Mouse (Mus musculus) embryonic facial prominence, embryonic 14.5 days (tissue): ENCODE results near the gene Nbl1. TPM values are rescaled to one million over a fixed set of nuclear protein-coding genes. Genes with fewer than 3 reads are reported as not detected.

Source experiments
- ATAC-seq: fragments of 200-750 bp; cut with Nextera tagmentation; 2 replicates; pipeline ENCODE4 v1.8.0; 2017; ENCODE audit warnings: low read depth, moderate number of reproducible peaks, moderate TSS enrichment
- DNase-seq: peaks from one replicate; pipeline ENCODE4 v3.0.0-alpha.2; 2015; ENCODE audit warnings: low spot score
- H3K27ac ChIP-seq: fragments of 300-500 bp; sonication (generic); replicated peaks from 2 replicates; pipeline ENCODE4 v1.5.1; 2014; ENCODE audit warnings: low read depth, mild to moderate bottlenecking, low read length, moderate library complexity
- H3K27me3 ChIP-seq: fragments of 300-500 bp; sonication (generic); replicated peaks from 2 replicates; pipeline ENCODE4 v1.6.1; 2014; ENCODE audit warnings: low read length; ENCODE audit not compliant: control insufficient read depth, insufficient read depth
- H3K36me3 ChIP-seq: fragments of 300-500 bp; sonication (generic); 2 replicates; pipeline ENCODE4 v1.6.1; 2014; ENCODE audit warnings: low read length, mixed read lengths; ENCODE audit not compliant: control insufficient read depth, insufficient read depth
- H3K4me1 ChIP-seq: fragments of 300-500 bp; sonication (generic); 2 replicates; pipeline ENCODE4 v1.6.1; 2014; ENCODE audit warnings: antibody characterized with exemption, low read length; ENCODE audit not compliant: control insufficient read depth, insufficient read depth
- H3K4me2 ChIP-seq: fragments of 300-500 bp; sonication (generic); 2 replicates; pipeline ENCODE4 v1.6.1; 2014; ENCODE audit warnings: low read depth, mild to moderate bottlenecking, low read length, moderate library complexity, mixed read lengths
- H3K4me3 ChIP-seq: fragments of 300-500 bp; sonication (generic); 2 replicates; pipeline ENCODE4 v1.5.1; 2014; ENCODE audit warnings: low read depth, mild to moderate bottlenecking, low read length
- H3K9ac ChIP-seq: fragments of 300-500 bp; sonication (generic); 2 replicates; pipeline ENCODE4 v1.6.1; 2014; ENCODE audit warnings: low read depth, mild to moderate bottlenecking, low read length, moderate library complexity, mixed read lengths
- H3K9me3 ChIP-seq: fragments of 300-500 bp; sonication (generic); 2 replicates; pipeline ENCODE4 v1.6.1; 2016; ENCODE audit warnings: low read length; ENCODE audit not compliant: control insufficient read depth
- WGBS: fragments of 180-500 bp; shearing (Covaris S2); extraction: QIAGEN DNeasy Blood & Tissue Kit; methylation state at CpG from one replicate; pipeline ENCODE4 v1.1.7; 2014; 5-methylcytosine and 5-hydroxymethylcytosine counted together
- polyA plus RNA-seq: library from polyadenylated mRNA; unstranded; fragments of >200 nt; fragmentation: Nextera tagmentation; extraction: Ambion mirVana; gene quantifications from 2 replicates; pipeline ENCODE4 v1.2.1, GENCODE M21; 2014

Nbl1 gene
- 124 and 133 TPM in 2 replicates for polyA plus RNA-seq

DNA sequence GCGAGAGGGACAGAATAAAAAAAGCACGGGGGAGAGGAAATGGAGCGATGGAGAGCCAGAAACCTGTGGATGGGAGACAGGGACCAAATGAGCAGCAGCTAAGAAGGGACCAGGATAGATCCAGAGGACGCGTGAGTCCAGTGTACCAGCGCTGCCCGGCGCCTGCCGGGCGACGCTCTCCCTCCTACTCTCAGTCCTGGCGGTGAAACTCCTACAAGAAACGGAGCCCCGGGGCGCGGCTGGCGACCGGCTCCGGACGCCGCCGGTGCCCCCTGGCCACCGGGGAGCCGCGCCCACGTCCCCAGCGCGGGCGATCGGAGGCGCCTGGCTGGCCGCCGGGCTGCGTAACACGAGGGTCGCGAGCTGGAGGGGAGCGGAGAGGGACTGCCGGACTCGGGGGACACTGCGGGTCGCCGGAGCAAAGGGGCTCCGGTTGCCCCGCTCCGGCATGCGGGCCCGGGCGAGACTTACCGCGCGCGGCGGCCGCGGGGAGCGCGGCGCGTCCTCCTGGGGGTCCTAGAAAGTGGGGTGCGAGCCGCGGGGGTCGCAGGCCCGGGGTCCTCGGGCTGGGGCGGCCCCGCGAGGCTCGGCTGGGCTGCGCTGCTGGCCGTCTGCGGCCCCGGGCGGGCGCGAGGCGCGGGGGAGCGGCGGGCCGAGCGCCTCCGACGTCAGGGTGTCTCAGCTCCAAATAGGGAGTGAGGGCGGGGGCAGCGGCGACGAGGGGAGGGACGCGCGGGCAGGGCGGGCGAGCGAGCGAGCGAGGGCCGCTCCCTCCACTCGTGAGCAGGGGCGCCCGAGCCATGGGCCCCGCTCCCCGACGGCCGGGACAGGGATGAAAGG is at the start of gene Nbl1:
TSS of gene Nbl1 (minus strand) at position 638 of the 840 bp plus-strand sequence.
- Histone ChIP-seq H3K27ac (peak within 1 kb of the TSS; percentile 82), H3K4me2 (peak within 1 kb of the TSS; percentile 87), H3K9ac (peak within 1 kb of the TSS; percentile 92), H3K9me3 (peaks cover 7% of the 10 kb centered on the region; the same call in 1 of the 2 replicates), H3K4me1 (peaks cover 17% of the 10 kb centered on the region; the same call in 1 of the 2 replicates), H3K27me3 (0 out of 2 replicates have a peak, but pooled peaks cover 4% of the 10 kb centered on the region), H3K36me3 (0 out of 2 replicates have a peak, but pooled peaks cover 3% of the 10 kb centered on the region), H3K4me3 (peak within 1 kb of the TSS; percentile 85)
- DNase-seq (peak; percentile 76), ATAC-seq (peak; percentile 64)
- 0% methylated on average over 15 of the region's 105 CpGs for WGBS

GRCm38 (mm10) chr4:139141785-139142184 is 49.0 kb upstream of the Nbl1 start:
- H3K4me2 ChIP-seq = no peak overlapping the region
- no peak for ATAC-seq

GRCm38 (mm10) chr4:139140267-139140666 is 47.5 kb upstream of the Nbl1 start:
- WGBS = 88% methylated on average over 2 of the region's 2 CpGs
- no peaks in the 10 kb centered on the region for H3K9me3 ChIP-seq
- no peaks in the 10 kb centered on the region for H3K27me3 ChIP-seq
- peaks cover 6% of the 10 kb centered on the region; the same call in 1 of the 2 replicates for H3K4me1 ChIP-seq
- DNase-seq (no peak), ATAC-seq (no peak)
- H3K9ac ChIP-seq = no peak overlapping the region
- no peak overlapping the region for H3K27ac ChIP-seq
- H3K4me2 ChIP-seq = no peak overlapping the region
- H3K4me3 ChIP-seq = no peak overlapping the region
- no peaks in the 10 kb centered on the region for H3K36me3 ChIP-seq

More at GRCm38 (mm10) chr4:139141785-139142184, 49.0 kb upstream of the Nbl1 start:
- H3K4me3 ChIP-seq = no peak overlapping the region
- no peak overlapping the region for H3K9ac ChIP-seq
- DNase-seq = no peak
- no peak overlapping the region for H3K27ac ChIP-seq
- H3K36me3 ChIP-seq = no peaks in the 10 kb centered on the region
- 72% methylated on average over 6 of the region's 6 CpGs for WGBS
- peaks cover 6% of the 10 kb centered on the region; the same call in 1 of the 2 replicates for H3K4me1 ChIP-seq
- H3K27me3 ChIP-seq = no peaks in the 10 kb centered on the region
- no peaks in the 10 kb centered on the region for H3K9me3 ChIP-seq

DNA sequence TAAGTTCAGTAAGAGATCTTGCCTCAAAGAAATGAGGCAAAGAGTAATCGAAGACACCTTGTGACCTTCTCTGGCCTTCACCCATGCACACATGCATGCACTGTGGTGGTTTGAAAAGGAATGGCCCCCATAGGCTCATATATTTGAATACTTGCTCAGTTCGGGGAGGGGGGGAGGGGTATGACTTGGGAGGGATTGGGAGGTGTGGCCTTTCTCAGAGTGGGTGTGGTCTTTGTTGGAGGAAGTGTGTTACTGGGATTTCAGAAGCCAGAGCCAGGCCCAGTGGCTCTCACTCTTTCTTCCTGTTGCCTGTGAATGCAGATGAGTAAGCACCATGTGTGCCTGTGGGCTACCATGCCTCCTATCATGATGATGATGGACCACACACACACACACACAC is 43.2 kb upstream of the Nbl1 start:
- DNase-seq (no peak), ATAC-seq (no peak)
- H3K27me3 ChIP-seq = no peaks in the 10 kb centered on the region
- WGBS = 88% methylated on average over 2 of the region's 2 CpGs
- no peaks in the 10 kb centered on the region for H3K9me3 ChIP-seq
- H3K4me1 ChIP-seq = no peaks in the 10 kb centered on the region
- H3K9ac ChIP-seq = no peak overlapping the region
- no peak overlapping the region for H3K27ac ChIP-seq
- H3K4me2 ChIP-seq = no peak overlapping the region
- no peaks in the 10 kb centered on the region for H3K36me3 ChIP-seq
- H3K4me3 ChIP-seq = no peak overlapping the region

DNA sequence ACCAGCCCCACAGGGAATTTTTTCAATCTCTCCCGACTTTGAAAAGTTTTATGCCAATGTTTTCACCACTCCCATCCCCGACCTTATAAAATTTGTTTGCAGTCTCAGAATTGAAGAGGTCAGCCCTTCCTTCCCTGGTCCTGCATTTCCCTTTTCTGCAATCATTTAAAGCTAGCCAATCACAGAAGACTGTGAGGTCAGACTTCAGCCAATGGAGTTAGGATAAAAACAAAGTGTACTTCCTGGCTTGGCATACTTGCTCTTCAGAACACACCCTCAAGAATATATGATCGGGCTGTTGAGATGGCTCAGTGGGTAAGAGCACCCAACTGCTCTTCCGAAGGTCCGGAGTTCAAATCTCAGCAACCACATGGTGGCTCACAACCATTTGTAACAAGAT is 40.3 kb upstream of the Nbl1 start:
- 76% methylated on average over 5 of the region's 5 CpGs for WGBS

GRCm38 (mm10) chr4:139131858-139132672 is 39.3 kb upstream of the Nbl1 start:
- peaks cover 8% of the 10 kb centered on the region; the same call in 1 of the 2 replicates for H3K4me1 ChIP-seq
- 84% methylated on average over 14 of the region's 14 CpGs for WGBS
- peaks cover 1% of the 10 kb centered on the region; the same call in 1 of the 2 replicates for H3K9me3 ChIP-seq
- no peak overlapping the region for H3K27ac ChIP-seq
- no peaks in the 10 kb centered on the region for H3K36me3 ChIP-seq
- no peak for ATAC-seq
- peak overlapping the region; percentile 92; the same call in 1 of the 2 replicates for H3K4me2 ChIP-seq
- H3K9ac ChIP-seq = no peak overlapping the region
- peak overlapping the region; percentile 98; the same call in 1 of the 2 replicates for H3K4me3 ChIP-seq
- no peak for DNase-seq
- no peaks in the 10 kb centered on the region for H3K27me3 ChIP-seq

More for the DNA sequence above, 40.3 kb upstream of the Nbl1 start:
- Histone ChIP-seq H3K27me3 (no peaks in the 10 kb centered on the region), H3K4me3 (no peak overlapping the region), H3K36me3 (no peaks in the 10 kb centered on the region), H3K9me3 (no peaks in the 10 kb centered on the region), H3K4me2 (no peak overlapping the region), H3K4me1 (peaks cover 8% of the 10 kb centered on the region; the same call in 1 of the 2 replicates), H3K27ac (no peak overlapping the region), H3K9ac (no peak overlapping the region)
- ATAC-seq (no peak), DNase-seq (no peak)

GRCm38 (mm10) chr4:139130701-139131549 is 38.1 kb upstream of the Nbl1 start, which contains the start of gene Minos1:
Gene Minos1, minus strand, starts transcription at chr4:139131113.
- Histone ChIP-seq H3K27ac (peak within 1 kb of the TSS; percentile 91), H3K4me3 (peak within 1 kb of the TSS; percentile 98), H3K4me1 (peaks cover 8% of the 10 kb centered on the region; the same call in 1 of the 2 replicates), H3K9me3 (peaks cover 6% of the 10 kb centered on the region; the same call in 1 of the 2 replicates), H3K36me3 (no peaks in the 10 kb centered on the region), H3K4me2 (peak within 1 kb of the TSS; percentile 92), H3K9ac (peak within 1 kb of the TSS; percentile 97), H3K27me3 (no peaks in the 10 kb centered on the region)
- under 1% methylated on average over 46 of the region's 63 CpGs for WGBS
- ATAC-seq = peak; percentile 99
- DNase-seq = peak; percentile 99
